Mouse (Mus musculus) megakaryocyte progenitor cell, adult 5-6 weeks (primary cell): ENCODE results near the gene Lyl1. TPM values are rescaled to one million over a fixed set of nuclear protein-coding genes. Genes with fewer than 3 reads are reported as not detected.
A peak's percentile ranks its signal among the peaks of the same experiment; 100 is the strongest.

Source experiments
- ATAC-seq: replicated peaks from 2 replicates; pipeline ENCODE4 v1.8.0; 2016; ENCODE audit warnings: mild to moderate bottlenecking, moderate TSS enrichment, inconsistent platforms; ENCODE audit not compliant: poor library complexity
- total RNA-seq, 2 experiments: library from RNA; stranded (forward) in 1 of 2; stranded (reverse) in 1 of 2; fragments of 157-497, 149-512 nt in 1 of 2; fragments of 200-1000 nt in 1 of 2; gene quantifications; 2 replicates each; pipeline versions ENCODE4 v1.2.3 to v1.2.4; 2015 to 2017

Lyl1 gene
- total RNA-seq, 2 experiments from 2014 or later: 56.3 to 65.6 TPM

GRCm38 (mm10) chr8:84702963-84703465 is 1.8 kb downstream of the Lyl1 start:
- no peak for ATAC-seq

GRCm38 (mm10) chr8:84703466-84704249 is 2.4 kb downstream of the Lyl1 start:
- ATAC-seq: peak; percentile 8

DNA sequence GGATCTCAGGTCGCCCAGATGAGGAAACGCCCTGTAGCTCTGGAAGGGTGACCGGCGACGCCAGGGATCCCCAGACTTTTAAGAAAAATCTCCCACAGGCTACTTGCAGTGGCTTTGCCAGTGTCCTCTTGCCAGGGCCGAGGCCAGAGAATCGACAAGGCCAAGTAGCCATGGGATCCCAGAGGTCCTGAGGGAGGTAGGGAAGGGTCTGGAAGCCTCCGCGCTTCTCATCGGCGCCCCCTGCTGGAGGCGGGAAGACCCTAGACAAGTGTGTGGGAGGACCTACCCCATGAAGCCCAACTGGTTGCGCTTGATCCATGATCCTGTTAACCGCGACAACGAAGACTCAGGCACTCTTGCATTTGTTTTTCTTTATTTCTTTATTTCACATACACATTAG is 3.1 kb downstream of the Lyl1 start:
- ATAC-seq: no peak

- ATAC-seq: no peak
These were observed 3.9 kb downstream of the Lyl1 start for GRCm38 (mm10) chr8:84704867-84705831.

GRCm38 (mm10) chr8:84705960-84706359 is 4.7 kb downstream of the Lyl1 start:
- ATAC-seq: no peak

DNA sequence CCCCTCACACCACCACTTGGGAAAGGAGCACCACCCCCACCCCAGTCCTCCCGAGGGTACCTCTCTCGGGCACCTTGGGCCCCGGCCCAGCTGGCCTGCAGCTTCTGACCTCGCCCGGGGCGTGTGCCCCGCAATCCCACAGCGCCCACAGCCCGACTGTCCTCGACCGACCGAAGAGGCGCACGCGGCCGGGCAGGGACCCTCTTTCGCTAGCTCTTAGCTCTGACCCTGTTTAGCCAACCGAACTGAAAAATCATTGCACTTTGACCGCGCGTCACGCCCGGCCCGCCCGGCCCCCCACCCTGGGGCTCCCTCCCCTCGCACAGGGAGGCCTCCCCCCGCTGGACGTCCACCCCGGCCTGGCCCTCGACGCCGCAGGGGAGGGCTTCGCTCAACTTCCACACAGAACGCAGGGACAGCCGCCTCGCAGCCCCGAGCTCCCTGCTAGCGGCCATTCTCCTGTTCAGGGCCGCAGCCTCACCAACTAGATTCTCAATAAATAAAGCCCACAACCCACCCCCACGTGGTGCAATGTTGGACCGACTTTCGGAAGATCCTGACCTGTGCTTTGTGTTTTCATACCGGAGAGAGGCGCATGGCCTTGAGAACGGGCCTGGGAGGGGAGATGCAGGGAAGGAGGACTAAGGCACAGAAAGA is 5.5 kb downstream of the Lyl1 start:
- ATAC-seq: peak; percentile 2; the same call in 1 of the 2 replicates

DNA sequence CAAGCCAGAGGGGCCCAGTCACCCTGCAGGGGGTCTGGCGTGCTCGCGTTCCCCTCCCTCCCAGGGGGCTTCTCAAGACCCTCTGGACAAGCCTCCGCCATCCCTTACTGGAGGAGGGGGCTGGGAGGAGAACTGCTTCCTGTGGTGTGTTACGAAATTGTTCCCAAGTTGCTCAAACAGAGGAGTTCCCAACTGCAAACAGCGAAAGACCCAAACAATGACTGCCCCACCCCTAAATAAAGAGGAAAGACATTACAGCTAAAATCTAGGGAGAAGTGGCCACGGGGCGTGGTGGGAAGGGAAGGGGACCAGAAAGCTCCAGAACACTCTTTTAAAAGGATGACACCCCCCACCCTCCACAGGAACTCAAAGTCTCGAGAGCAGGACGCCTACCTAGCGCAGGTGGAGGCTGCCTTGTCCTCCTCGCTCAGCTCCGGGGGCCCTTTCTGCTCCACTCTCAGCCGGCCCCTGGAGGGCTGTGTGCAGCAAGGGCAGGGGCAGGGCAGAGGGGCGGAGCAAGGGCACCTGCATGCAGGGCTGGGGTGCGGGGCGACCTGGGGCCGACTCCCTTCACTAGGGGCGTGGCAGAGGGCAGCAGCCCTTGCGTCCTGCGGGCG is 6.1 kb downstream of the Lyl1 start:
- ATAC-seq: peak; percentile 21

- no peak for ATAC-seq
These were observed 6.8 kb downstream of the Lyl1 start for GRCm38 (mm10) chr8:84708071-84708541.

- peak; percentile 59 for ATAC-seq
These were observed 7.7 kb downstream of the Lyl1 start for GRCm38 (mm10) chr8:84708774-84709475.

DNA sequence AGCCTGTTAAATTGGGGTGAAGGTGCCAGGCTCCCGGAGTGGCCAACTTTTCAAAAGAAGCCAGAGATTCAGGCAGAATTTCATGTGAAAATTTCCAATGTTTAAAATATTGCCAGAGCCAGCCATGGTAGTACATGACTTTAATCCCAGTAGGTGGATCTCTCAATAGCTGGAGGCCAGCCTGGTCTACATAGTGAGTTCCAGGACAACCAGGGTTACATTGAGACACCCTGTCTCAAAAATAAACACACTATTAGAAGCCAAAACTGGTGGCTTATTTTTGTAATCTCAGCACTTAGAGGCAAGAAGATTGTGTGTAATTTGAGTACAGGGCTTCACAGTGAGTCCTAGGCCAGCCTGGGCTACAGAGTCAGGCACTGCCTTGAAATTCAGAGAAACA is 8.7 kb downstream of the Lyl1 start:
- no peak for ATAC-seq

DNA sequence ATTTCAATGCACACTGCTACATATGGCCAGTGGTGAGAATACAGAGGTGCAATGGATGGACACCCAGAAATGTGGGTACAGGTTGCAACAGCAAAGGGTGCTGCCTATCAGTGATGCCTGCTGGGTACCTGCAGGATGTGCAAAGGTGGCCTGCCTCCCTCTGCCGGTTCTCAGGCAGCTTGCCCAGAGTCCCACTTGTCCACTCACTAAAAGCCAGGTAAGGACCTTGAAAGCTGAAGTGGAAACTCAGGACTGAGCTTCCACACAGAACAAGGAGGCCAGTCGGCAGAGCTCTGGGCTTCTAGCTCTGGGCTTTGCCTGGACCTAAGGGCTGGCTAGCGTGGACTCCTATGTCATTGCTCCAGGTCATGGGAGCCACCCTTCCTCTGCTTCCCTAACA is 10.1 kb downstream of the Lyl1 start:
- ATAC-seq: no peak

DNA sequence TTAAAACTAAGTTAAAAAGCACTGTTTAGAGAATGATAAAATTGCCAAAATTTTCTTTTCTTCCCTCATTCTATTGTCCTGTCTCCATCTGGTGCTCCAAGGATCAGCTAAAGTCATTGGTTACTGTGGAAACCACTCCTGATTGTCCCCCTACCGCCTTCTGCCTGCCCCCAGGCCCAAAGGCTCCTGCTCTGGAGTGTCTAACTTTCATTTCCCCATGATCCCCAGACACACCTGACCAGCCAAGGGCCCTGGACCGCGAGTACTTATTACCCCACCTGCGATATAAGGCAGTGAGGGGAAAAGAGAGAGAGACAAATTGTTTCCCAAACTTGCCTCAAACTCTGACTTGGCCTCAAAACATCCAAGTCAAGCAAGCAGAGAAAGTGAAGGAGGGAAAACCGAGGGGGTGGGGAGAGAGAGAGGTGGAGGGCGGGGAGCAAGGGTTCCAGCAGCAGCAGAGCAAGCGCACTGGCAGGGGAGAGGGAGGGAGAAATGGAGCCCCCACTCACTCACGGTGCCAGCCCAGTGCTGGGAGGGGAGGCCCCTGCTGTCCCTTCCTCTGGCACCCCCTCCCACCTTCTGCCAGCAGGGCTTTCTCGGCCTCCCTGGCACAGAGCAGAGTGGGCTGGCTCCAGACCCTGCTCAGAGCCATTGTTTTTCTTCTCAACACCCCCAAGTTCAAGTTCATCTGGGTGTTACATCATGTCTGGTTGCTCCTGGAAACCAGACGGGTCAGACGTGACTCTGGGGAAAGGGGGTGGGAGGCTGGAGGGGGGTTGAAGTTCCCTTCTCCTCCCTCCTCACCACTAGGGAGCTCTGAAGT is 10.9 kb downstream of the Lyl1 start:
- ATAC-seq: 0 out of 2 replicates have a peak, but pooled peaks have one; percentile 12

- ATAC-seq: no peak
These were observed 11.5 kb downstream of the Lyl1 start for GRCm38 (mm10) chr8:84712759-84713120.

DNA sequence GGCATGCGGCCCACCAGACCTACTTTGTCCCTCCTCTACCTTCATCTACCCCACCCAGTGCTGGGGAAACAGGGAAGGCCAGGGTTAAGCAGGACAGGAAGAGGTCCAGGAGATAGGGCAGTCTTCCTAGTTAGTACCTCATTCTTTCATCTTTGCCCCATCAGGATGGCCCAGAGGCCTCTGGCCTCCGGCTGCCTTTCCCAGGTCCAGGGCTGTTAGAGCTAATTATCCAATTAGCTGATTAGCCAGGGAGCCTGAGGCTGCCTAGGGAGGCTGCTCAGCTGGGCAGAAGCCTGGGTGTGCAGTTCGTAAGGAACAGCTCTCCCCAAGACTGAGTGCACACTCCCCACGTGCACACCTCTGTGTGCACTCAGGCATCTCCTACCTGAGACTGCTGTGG is 12.1 kb downstream of the Lyl1 start:
- no peak for ATAC-seq

DNA sequence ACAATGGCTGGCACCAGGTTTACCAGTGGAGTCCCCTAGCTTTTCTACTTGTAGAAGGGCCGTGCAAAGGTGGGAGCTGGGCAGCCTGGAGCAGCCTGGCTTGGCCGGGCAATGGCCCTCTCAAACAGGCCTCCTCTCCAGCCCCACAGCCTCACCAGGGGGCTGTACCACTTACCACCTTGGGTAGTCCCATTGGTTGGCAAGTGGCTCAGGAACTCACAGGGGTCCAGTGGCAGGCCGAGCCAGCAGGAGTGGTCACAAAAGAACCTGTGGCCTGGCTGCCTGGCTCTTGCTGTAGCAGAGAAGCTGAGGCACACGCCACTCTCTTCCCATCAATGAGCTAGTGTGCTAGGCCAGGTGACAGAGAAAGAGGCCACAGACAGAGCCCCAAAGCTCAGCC is 12.9 kb downstream of the Lyl1 start:
- no peak for ATAC-seq

GRCm38 (mm10) chr8:84715893-84716468 is 14.7 kb downstream of the Lyl1 start:
- ATAC-seq: no peak

GRCm38 (mm10) chr8:84716790-84717189 is 15.5 kb downstream of the Lyl1 start:
- ATAC-seq: no peak

DNA sequence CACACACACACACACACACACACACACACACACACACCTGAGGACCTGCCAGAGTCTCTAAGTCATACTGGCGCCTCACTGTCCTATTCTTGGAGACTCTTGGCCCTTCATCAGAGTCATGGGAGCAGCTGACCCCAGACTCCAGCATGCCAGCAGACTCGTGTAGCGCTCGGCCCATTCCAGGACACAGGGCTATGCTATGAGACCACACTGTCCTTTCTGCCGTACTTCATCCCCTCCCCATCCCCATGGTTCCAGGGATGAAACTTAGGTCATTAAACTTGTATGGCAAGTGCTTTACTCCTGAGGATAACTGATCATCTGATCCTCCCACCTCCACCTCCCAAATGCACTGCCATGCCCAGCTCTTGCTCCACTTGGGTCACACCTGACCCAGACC is 17.2 kb downstream of the Lyl1 start:
- no peak for ATAC-seq
